13 mouse cellular contexts compared by ENCODE assay signal in the genomic region with DNA sequence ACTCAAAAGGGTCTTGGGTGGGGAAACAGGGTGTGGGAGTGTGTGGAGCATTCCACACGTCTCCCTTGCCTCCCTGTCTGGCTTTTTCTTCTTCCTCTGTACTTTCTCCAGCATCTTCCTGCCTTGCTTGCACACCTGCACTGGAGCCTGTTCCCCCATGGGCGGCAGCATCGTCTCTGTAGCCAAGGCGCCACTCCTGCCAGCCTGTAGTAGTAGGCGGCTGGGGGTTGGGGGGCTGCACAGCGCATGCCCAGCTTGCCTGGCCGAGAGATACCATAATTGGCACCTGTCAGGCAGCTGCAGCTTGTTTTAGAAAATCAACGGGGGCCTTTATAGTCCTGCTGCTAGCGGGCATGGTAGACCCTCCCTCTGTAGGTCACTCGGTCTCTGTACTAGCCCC. TPM values are rescaled to one million over a fixed set of nuclear protein-coding genes. Genes with fewer than 3 reads are reported as not detected.
DNase-seq lines count a peak whose midpoint lies in the region; ATAC-seq lines count a peak whose summit lies in the region.
"Had no signal": no experiment of that assay in that cellular context is flagged by ENCODE, and none has a peak within 500 bp of the region (broad histone marks: within the 10 kb centered on the region; RNA-seq: fewer than 3 reads in every experiment).

No protein-coding gene starts in this region.

- ATAC-seq in forebrain, embryonic 11.5 days (replicated peaks; ENCODE audit: low FRiP score) = no peak
- ATAC-seq in frontal cortex, adult (ENCODE audit: low TSS enrichment) = peak; percentile 72
- ATAC-seq in neural tube, embryonic 15.5 days (ENCODE audit: low FRiP score) = peak; percentile 19
- no peak for ATAC-seq in intestine, embryonic 15.5 days
- no peak for ATAC-seq in intestine, embryonic 16.5 days

- no peak for DNase-seq in forebrain, embryonic 10.5 days (ENCODE audit: extremely low spot score, low spot score)
- no peak for DNase-seq in forebrain, embryonic 11.5 days (ENCODE audit: low spot score)
- peak; percentile 39 to 69 for DNase-seq in layer of hippocampus, postnatal 14 days (ENCODE audit: low spot score in 2 of 2)
- DNase-seq in natural killer cell, adult 2 months (ENCODE audit: low spot score in 2 of 2) = no peak
- DNase-seq: cerebellum, adult 18-20 months; kidney, postnatal 36 days had no signal

- no peaks in the 10 kb centered on the region for H3K36me3 ChIP-seq in forebrain, embryonic 10.5 days (replicated peaks)
- no peaks in the 10 kb centered on the region for H3K36me3 ChIP-seq in forebrain, embryonic 11.5 days (ENCODE audit: control insufficient read depth, insufficient read depth, low read length)
- no peaks in the 10 kb centered on the region for H3K36me3 ChIP-seq in neural tube, embryonic 15.5 days
- no peaks in the 10 kb centered on the region for H3K36me3 ChIP-seq in intestine, embryonic 15.5 days
- H3K36me3 ChIP-seq in intestine, embryonic 16.5 days (ENCODE audit: control insufficient read depth, insufficient read depth, low read length) = no peaks in the 10 kb centered on the region
- H3K36me3 ChIP-seq: lung, embryonic 15.5 days had no signal

- H3K4me2 ChIP-seq in forebrain, embryonic 11.5 days (ENCODE audit: low read depth, low read length, severe bottlenecking) = no peak overlapping the region
- 0 out of 2 replicates have a peak overlapping the region, but pooled peaks have one; percentile 20 for H3K4me2 ChIP-seq in neural tube, embryonic 15.5 days
- H3K4me2 ChIP-seq in intestine, embryonic 15.5 days (replicated peaks) = no peak overlapping the region
- no peak overlapping the region for H3K4me2 ChIP-seq in intestine, embryonic 16.5 days (ENCODE audit: low read depth, low read length)
- H3K4me2 ChIP-seq: heart, embryonic 11.5 days; lung, embryonic 15.5 days had no signal

- no peaks in the 10 kb centered on the region for H3K9me3 ChIP-seq in forebrain, embryonic 10.5 days
- H3K9me3 ChIP-seq in forebrain, embryonic 11.5 days (ENCODE audit: control insufficient read depth, low read length) = no peaks in the 10 kb centered on the region
- no peaks in the 10 kb centered on the region for H3K9me3 ChIP-seq in neural tube, embryonic 15.5 days (replicated peaks)
- no peaks in the 10 kb centered on the region for H3K9me3 ChIP-seq in intestine, embryonic 15.5 days
- no peaks in the 10 kb centered on the region for H3K9me3 ChIP-seq in intestine, embryonic 16.5 days (ENCODE audit: control insufficient read depth, low read length)
- H3K9me3 ChIP-seq: lung, embryonic 15.5 days had no signal

- H3K27ac ChIP-seq in forebrain, embryonic 10.5 days = peak overlapping the region; percentile 54; the same call in 1 of the 2 replicates
- H3K27ac ChIP-seq in forebrain, embryonic 11.5 days (ENCODE audit: low read depth, low read length) = no peak overlapping the region
- H3K27ac ChIP-seq in neural tube, embryonic 15.5 days (replicated peaks) = peak overlapping the region; percentile 51
- H3K27ac ChIP-seq in intestine, embryonic 15.5 days = no peak overlapping the region
- no peak overlapping the region for H3K27ac ChIP-seq in intestine, embryonic 16.5 days (ENCODE audit: low read length)
- H3K27ac ChIP-seq: lung, embryonic 15.5 days had no signal

- H3K27me3 ChIP-seq in forebrain, embryonic 10.5 days (ENCODE audit: poor library complexity, severe bottlenecking) = 0 out of 2 replicates have a peak, but pooled peaks cover 3% of the 10 kb centered on the region
- H3K27me3 ChIP-seq in forebrain, embryonic 11.5 days (ENCODE audit: control insufficient read depth, insufficient read depth, low read length) = no peaks in the 10 kb centered on the region; the same call in 1 of the 2 replicates
- H3K27me3 ChIP-seq in neural tube, embryonic 15.5 days (replicated peaks) = no peaks in the 10 kb centered on the region
- H3K27me3 ChIP-seq in intestine, embryonic 15.5 days (replicated peaks) = 0 out of 2 replicates have a peak, but pooled peaks cover 3% of the 10 kb centered on the region
- H3K27me3 ChIP-seq in intestine, embryonic 16.5 days (replicated peaks; ENCODE audit: control insufficient read depth, insufficient read depth, low read length) = no peaks in the 10 kb centered on the region

- no peak overlapping the region for H3K4me3 ChIP-seq in forebrain, embryonic 10.5 days
- H3K4me3 ChIP-seq in forebrain, embryonic 11.5 days (ENCODE audit: low read depth, low read length) = no peak overlapping the region
- no peak overlapping the region for H3K4me3 ChIP-seq in neural tube, embryonic 15.5 days (replicated peaks)
- no peak overlapping the region for H3K4me3 ChIP-seq in intestine, embryonic 15.5 days (replicated peaks)
- no peak overlapping the region for H3K4me3 ChIP-seq in intestine, embryonic 16.5 days (ENCODE audit: low read length)
- H3K4me3 ChIP-seq: erythroblast, embryonic 14.5 days; lung, embryonic 15.5 days had no signal

- peaks cover 66% of the 10 kb centered on the region for H3K4me1 ChIP-seq in forebrain, embryonic 10.5 days
- H3K4me1 ChIP-seq in forebrain, embryonic 11.5 days (replicated peaks; ENCODE audit: control insufficient read depth, insufficient read depth, low read length) = peaks cover 12% of the 10 kb centered on the region
- peaks cover 92% of the 10 kb centered on the region for H3K4me1 ChIP-seq in neural tube, embryonic 15.5 days
- H3K4me1 ChIP-seq in intestine, embryonic 15.5 days (replicated peaks) = no peaks in the 10 kb centered on the region
- H3K4me1 ChIP-seq in intestine, embryonic 16.5 days (ENCODE audit: control insufficient read depth, insufficient read depth, low read length) = no peaks in the 10 kb centered on the region
- H3K4me1 ChIP-seq: lung, embryonic 15.5 days had no signal

- 64% methylated on average over 10 of the region's 10 CpGs for WGBS in forebrain, embryonic 10.5 days
- WGBS in forebrain, embryonic 11.5 days = 57% methylated on average over 10 of the region's 10 CpGs
- 33% methylated on average over 10 of the region's 10 CpGs for WGBS in neural tube, embryonic 15.5 days
- WGBS in intestine, embryonic 15.5 days = 51% methylated on average over 10 of the region's 10 CpGs
- WGBS in intestine, embryonic 16.5 days = 54% methylated on average over 10 of the region's 10 CpGs

- H3K9ac ChIP-seq in forebrain, embryonic 11.5 days (ENCODE audit: low read length) = no peak overlapping the region
- 0 out of 2 replicates have a peak overlapping the region, but pooled peaks have one; percentile 3 for H3K9ac ChIP-seq in neural tube, embryonic 15.5 days (replicated peaks)
- H3K9ac ChIP-seq in intestine, embryonic 15.5 days = no peak overlapping the region
- no peak overlapping the region for H3K9ac ChIP-seq in intestine, embryonic 16.5 days (ENCODE audit: low read depth, low read length)
- H3K9ac ChIP-seq: lung, embryonic 15.5 days had no signal

RNA-seq across cellular contexts. Expression of a gene that starts 25.5 kb away (rescaled TPM):
- polyA plus RNA-seq in forebrain, embryonic 10.5 days (2016; fragmentation: Nextera tagmentation; extraction: Ambion mirVana) = 33.0 and 35.8 TPM in 2 replicates
- 40.2 and 43.7 TPM in 2 replicates for polyA plus RNA-seq in forebrain, embryonic 11.5 days (2014; fragmentation: Nextera tagmentation; extraction: Ambion mirVana)
- total RNA-seq in layer of hippocampus, postnatal 14 days (2021) = 10 to 100 TPM; 33.3 to 38.1 TPM
- 45.7 and 46.1 TPM in 2 replicates for polyA plus RNA-seq in neural tube, embryonic 15.5 days (2015; fragmentation: Nextera tagmentation; extraction: Ambion mirVana)
- 42.2 and 43.0 TPM in 2 replicates for polyA plus RNA-seq in intestine, embryonic 15.5 days (2015; fragmentation: Nextera tagmentation; extraction: Ambion mirVana)
- 39.4 and 40.6 TPM in 2 replicates for polyA plus RNA-seq in intestine, embryonic 16.5 days (2015; fragmentation: Nextera tagmentation; extraction: Ambion mirVana)

RNA-seq across cellular contexts. Expression of a gene that starts 33.7 kb away (rescaled TPM):
- 20.4 and 21.0 TPM in 2 replicates for polyA plus RNA-seq in forebrain, embryonic 10.5 days (2016; fragmentation: Nextera tagmentation; extraction: Ambion mirVana)
- 14.3 and 18.7 TPM in 2 replicates for polyA plus RNA-seq in forebrain, embryonic 11.5 days (2014; fragmentation: Nextera tagmentation; extraction: Ambion mirVana)
- total RNA-seq in layer of hippocampus, postnatal 14 days (2021) = 10 to 100 TPM; 16.7 to 17.8 TPM
- 46.9 and 53.9 TPM in 2 replicates for polyA plus RNA-seq in neural tube, embryonic 15.5 days (2015; fragmentation: Nextera tagmentation; extraction: Ambion mirVana)
- polyA plus RNA-seq in intestine, embryonic 15.5 days (2015; fragmentation: Nextera tagmentation; extraction: Ambion mirVana) = 31.2 and 35.8 TPM in 2 replicates
- polyA plus RNA-seq in intestine, embryonic 16.5 days (2015; fragmentation: Nextera tagmentation; extraction: Ambion mirVana) = 39.2 and 39.9 TPM in 2 replicates

RNA-seq across cellular contexts. Expression of a gene that starts 33.8 kb away (rescaled TPM):
- polyA plus RNA-seq in forebrain, embryonic 10.5 days (2016; fragmentation: Nextera tagmentation; extraction: Ambion mirVana) = 36.7 and 37.3 TPM in 2 replicates
- polyA plus RNA-seq in forebrain, embryonic 11.5 days (2014; fragmentation: Nextera tagmentation; extraction: Ambion mirVana) = 40.7 and 43.7 TPM in 2 replicates
- total RNA-seq in layer of hippocampus, postnatal 14 days (2021) = 10 to 100 TPM; 28.7 to 34.5 TPM
- 67.5 and 77.9 TPM in 2 replicates for polyA plus RNA-seq in neural tube, embryonic 15.5 days (2015; fragmentation: Nextera tagmentation; extraction: Ambion mirVana)
- polyA plus RNA-seq in intestine, embryonic 15.5 days (2015; fragmentation: Nextera tagmentation; extraction: Ambion mirVana) = 33.9 and 36.9 TPM in 2 replicates
- 39.1 and 39.8 TPM in 2 replicates for polyA plus RNA-seq in intestine, embryonic 16.5 days (2015; fragmentation: Nextera tagmentation; extraction: Ambion mirVana)

RNA-seq across cellular contexts. Expression of a gene that starts 38.8 kb away (rescaled TPM):
- polyA plus RNA-seq in forebrain, embryonic 10.5 days (2016; fragmentation: Nextera tagmentation; extraction: Ambion mirVana) = 0.74 and 1.4 TPM in 2 replicates
- 1.1 and 2.3 TPM in 2 replicates for polyA plus RNA-seq in forebrain, embryonic 11.5 days (2014; fragmentation: Nextera tagmentation; extraction: Ambion mirVana)
- 1 to 10 TPM; 2.0 to 3.7 TPM for total RNA-seq in layer of hippocampus, postnatal 14 days (2021)
- polyA plus RNA-seq in neural tube, embryonic 15.5 days (2015; fragmentation: Nextera tagmentation; extraction: Ambion mirVana) = 1.6 and 2.6 TPM in 2 replicates
- 0.67 and 0.68 TPM in 2 replicates for polyA plus RNA-seq in intestine, embryonic 15.5 days (2015; fragmentation: Nextera tagmentation; extraction: Ambion mirVana)
- polyA plus RNA-seq in intestine, embryonic 16.5 days (2015; fragmentation: Nextera tagmentation; extraction: Ambion mirVana) = 2.3 and 2.5 TPM in 2 replicates
- polyA plus RNA-seq: erythroblast, embryonic 14.5 days; heart, embryonic 11.5 days had no signal

RNA-seq across cellular contexts. Expression of a gene that starts 43.1 kb away (rescaled TPM):
- 57.4 and 59.6 TPM in 2 replicates for polyA plus RNA-seq in forebrain, embryonic 10.5 days (2016; fragmentation: Nextera tagmentation; extraction: Ambion mirVana)
- polyA plus RNA-seq in forebrain, embryonic 11.5 days (2014; fragmentation: Nextera tagmentation; extraction: Ambion mirVana) = 48.2 and 51.8 TPM in 2 replicates
- 10 to 100 TPM; 14.5 to 16.0 TPM for total RNA-seq in layer of hippocampus, postnatal 14 days (2021)
- 41.2 and 46.1 TPM in 2 replicates for polyA plus RNA-seq in neural tube, embryonic 15.5 days (2015; fragmentation: Nextera tagmentation; extraction: Ambion mirVana)
- polyA plus RNA-seq in intestine, embryonic 15.5 days (2015; fragmentation: Nextera tagmentation; extraction: Ambion mirVana) = 51.7 and 52.7 TPM in 2 replicates
- 52.5 and 53.7 TPM in 2 replicates for polyA plus RNA-seq in intestine, embryonic 16.5 days (2015; fragmentation: Nextera tagmentation; extraction: Ambion mirVana)

Comparison
In these comparisons a context has a peak if more than half of its experiments do, and no peak if none do; other contexts are left out.
1. H3K27ac ChIP-seq: peak in forebrain, embryonic 10.5 days (single experiment) and neural tube, embryonic 15.5 days (single experiment); none in forebrain, embryonic 11.5 days (single experiment), intestine, embryonic 15.5 days (single experiment) and intestine, embryonic 16.5 days (single experiment).
2. DNase-seq: peak in layer of hippocampus, postnatal 14 days (2 of 2); none in forebrain, embryonic 10.5 days (single experiment), forebrain, embryonic 11.5 days (single experiment) and natural killer cell, adult 2 months (0 of 2).
3. ATAC-seq: peak in frontal cortex, adult (single experiment) and neural tube, embryonic 15.5 days (single experiment); none in forebrain, embryonic 11.5 days (single experiment), intestine, embryonic 15.5 days (single experiment) and intestine, embryonic 16.5 days (single experiment).